Mouse (Mus musculus): ENCODE data around the gene 2610528A11Rik.

- TF ChIP-seq CTCF (IDR thresholded peaks at IDR 0.05; ENCODE audit: extremely low read depth, insufficient read length, insufficient replicate concordance, low read depth, low read length) (no peak), POLR2A (IDR thresholded peaks at IDR 0.05; ENCODE audit: low read depth, low read length) (no peak)
Observed at GRCm38 (mm10) chr14:37113922-37114321, at the start of gene 2610528A11Rik.
